Mouse (Mus musculus): Measurements from ENCODE around the gene Ush2a.

GRCm38 (mm10) chr1:188257500-188257899, 4.3 kb upstream of the Ush2a start:
- TF ChIP-seq CTCF (conservative IDR thresholded peaks at IDR 0.05; ENCODE audit: insufficient read depth, insufficient read length, low read depth, low read length) (no peak), POLR2A (IDR thresholded peaks at IDR 0.05; ENCODE audit: low read depth, low read length) (no peak)

All from kidney, adult 2 months (tissue).